Mouse (Mus musculus): ENCODE results near the gene Lpp.
"Not testable (repeated sequence)": the region's sequence is repeated elsewhere in the genome, so short reads cannot be mapped to it uniquely, and the experiment has no call there.

The Lpp gene

DNA sequence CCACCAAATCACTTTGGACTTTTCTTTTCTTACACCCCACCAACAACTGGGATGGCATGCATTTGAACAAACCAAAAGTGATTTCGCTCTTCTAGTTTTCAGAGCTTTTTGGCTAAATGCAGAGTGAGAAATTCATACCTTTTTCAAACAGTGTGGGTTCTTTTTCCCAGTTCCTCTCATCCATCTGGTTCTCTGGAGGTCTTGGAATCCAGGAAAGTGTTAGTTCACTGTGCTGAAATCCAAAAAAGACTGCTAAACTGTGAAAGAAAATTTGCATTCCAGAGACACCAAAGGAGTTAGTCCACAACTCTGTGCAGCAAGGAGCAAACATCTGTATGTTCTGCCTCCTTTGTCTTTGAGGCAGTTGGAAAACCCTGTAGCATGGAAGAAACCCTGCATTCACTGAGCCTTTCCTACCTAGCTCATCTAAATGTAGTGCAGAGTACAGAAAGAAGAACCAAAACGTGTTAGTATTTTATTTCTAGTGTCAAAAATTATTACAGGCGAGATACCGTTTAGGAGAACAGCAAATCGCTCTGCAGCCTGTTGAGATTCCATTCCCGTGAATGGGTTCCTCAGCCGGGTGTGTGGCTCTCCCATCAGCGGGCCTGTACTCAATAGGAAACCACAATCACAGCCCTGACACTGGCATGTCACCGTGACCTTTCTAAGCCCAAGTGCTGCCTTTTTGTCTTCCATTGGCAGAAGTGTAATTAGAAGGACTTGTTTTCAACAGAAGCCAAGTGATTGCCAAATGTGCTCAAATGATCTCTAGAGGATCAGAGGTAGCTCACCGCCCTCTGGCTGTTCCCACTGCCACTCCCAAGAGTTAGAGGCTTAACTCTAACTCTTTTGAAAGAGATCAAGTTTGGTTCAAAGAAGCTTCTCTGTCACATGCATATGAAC, 567.8 kb downstream of the Lpp start:
- no peak for DNase-seq (ENCODE audit: low read depth in 1 of 2, low spot score in 2 of 2)

DNA sequence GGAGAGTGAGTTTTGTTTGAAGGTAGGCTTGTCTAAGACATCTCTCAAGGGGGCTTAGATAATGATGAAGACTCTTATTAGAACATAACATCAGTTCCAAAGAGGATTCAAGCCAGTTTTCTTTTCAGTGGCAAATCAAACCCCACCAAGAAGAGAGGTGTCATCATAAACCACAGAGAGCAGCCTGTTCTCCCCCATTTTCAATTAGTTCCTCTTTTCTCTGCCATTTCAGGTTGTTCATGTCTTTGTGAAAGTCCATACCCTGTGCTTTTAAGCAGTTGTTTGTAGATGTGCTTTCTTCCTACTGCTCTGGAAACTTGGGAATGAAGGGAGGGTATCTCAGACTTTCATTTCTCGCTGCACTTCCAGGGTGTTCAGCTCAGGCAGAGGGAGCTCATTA, 571.0 kb downstream of the Lpp start:
- no peak for DNase-seq (ENCODE audit: low read depth in 1 of 2, low spot score in 2 of 2)

- no peak for DNase-seq (ENCODE audit: low read depth in 1 of 2, low spot score in 2 of 2)
Observed at GRCm38 (mm10) chr16:24965091-24965490, 571.8 kb downstream of the Lpp start.

GRCm38 (mm10) chr16:24966460-24966859, 573.2 kb downstream of the Lpp start:
- no peak for DNase-seq (ENCODE audit: low read depth in 1 of 2, low spot score in 2 of 2)

- DNase-seq (ENCODE audit: low read depth in 1 of 2, low spot score in 2 of 2) = no peak
Observed at GRCm38 (mm10) chr16:24973009-24973631, 579.8 kb downstream of the Lpp start.

- DNase-seq (ENCODE audit: low read depth in 1 of 2, low spot score in 2 of 2) = no peak
Observed at GRCm38 (mm10) chr16:24977771-24978170, 584.5 kb downstream of the Lpp start.

DNA sequence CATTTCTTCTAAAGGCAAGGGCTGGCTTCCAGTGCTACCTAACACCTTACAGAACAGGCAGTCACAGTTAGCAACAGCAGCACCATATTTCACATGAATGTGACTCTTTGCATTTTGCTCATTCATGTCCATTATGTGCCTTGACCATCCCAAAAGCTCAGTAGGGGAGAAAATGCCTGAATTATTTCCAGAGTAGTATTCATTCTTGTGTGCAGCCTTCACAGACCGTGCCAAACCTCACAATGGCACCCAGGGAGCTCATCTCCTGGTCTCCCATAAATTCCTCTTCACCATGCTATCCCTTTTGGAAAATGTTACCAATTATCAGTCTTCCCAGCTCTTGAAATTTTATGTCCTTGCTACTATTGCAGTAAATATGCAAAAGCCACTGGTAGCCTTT, 584.9 kb downstream of the Lpp start:
- DNase-seq (ENCODE audit: low read depth in 1 of 2, low spot score in 2 of 2) = no peak

DNA sequence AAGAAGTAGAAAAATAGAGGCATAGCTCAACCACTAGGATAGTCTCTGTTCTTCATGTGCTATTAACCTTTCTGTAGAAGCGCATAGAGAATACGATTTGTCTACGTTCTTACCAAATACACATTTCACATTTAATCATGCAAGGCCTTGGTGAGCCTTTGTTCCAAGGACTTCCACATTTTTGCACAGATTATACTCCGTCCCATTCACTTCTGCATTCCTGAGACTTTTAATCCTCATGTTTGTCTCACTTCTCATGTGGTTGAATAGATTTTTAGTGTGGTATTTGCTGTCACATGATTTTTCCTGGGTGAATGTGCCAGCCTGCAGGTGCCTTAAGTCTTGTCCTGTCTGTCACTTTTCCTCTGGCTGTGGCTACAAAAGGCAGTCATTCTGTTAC, 586.1 kb downstream of the Lpp start:
- DNase-seq (ENCODE audit: low read depth in 1 of 2, low spot score in 2 of 2) = no peak

DNA sequence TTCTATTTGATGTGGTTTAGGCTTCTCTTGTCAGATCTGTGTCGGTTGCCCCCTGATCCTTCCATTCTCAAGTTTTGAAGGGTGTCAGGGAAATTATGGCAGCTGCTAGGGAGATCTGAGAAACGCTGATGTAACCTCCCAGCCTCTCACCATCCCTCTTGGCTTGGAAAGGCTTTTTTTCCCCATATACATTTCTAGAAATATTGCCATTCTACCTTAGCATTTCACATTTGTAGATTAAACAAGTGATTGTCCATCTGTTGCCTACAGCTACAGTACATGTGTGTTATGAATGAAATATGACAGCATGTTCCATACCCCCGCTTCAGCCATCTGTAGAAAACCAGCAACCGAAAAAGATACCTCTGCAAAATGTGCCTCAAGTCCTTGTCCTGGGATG, 589.5 kb downstream of the Lpp start:
- no peak for DNase-seq (ENCODE audit: low read depth in 1 of 2, low spot score in 2 of 2)

DNA sequence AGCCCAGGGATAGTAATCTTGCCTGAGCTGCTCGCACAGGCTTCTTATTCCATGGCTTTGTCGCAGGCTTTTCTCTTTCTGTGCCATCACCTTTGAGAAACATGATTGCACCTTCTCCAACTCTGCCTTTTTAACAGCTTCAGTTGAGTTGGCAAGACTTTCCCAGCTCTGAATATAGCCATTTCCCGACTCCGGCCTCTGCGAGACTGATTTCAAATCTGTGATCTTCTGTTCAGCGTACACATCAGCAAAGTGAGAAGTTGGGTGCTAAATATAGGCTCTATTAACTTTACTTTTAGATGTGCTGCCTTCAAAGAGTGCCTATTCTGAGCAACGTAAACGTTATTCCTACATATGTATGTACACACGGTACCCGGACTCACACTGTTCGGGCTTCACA, 597.0 kb downstream of the Lpp start:
- no peak for DNase-seq (ENCODE audit: low read depth in 1 of 2, low spot score in 2 of 2)

GRCm38 (mm10) chr16:24991059-24991541, 597.8 kb downstream of the Lpp start:
- DNase-seq (ENCODE audit: low read depth in 1 of 2, low spot score in 2 of 2) = no peak

DNA sequence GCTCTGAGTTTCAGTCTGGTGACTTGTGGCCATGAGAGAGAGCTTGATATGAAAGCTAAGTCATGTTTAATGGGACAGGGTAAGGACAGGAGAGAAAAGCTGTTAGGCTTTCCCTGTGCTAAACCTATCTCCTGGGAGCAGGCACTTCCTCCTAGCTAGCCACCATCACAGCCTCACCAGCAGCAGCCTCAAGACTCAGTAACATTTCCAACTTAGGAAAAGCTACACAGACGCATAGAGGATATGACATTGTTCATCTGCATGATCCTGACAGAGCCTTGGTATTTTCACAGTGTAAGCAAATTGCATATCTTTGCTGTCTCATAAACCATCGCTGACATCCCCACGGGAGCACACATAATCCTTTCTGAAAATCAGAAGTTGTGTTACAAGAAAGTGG, 598.7 kb downstream of the Lpp start:
- no peak for DNase-seq (ENCODE audit: low read depth in 1 of 2, low spot score in 2 of 2)

- no peak for DNase-seq (ENCODE audit: low read depth in 1 of 2, low spot score in 2 of 2)
Observed at GRCm38 (mm10) chr16:24992494-24992893, 599.2 kb downstream of the Lpp start.

DNA sequence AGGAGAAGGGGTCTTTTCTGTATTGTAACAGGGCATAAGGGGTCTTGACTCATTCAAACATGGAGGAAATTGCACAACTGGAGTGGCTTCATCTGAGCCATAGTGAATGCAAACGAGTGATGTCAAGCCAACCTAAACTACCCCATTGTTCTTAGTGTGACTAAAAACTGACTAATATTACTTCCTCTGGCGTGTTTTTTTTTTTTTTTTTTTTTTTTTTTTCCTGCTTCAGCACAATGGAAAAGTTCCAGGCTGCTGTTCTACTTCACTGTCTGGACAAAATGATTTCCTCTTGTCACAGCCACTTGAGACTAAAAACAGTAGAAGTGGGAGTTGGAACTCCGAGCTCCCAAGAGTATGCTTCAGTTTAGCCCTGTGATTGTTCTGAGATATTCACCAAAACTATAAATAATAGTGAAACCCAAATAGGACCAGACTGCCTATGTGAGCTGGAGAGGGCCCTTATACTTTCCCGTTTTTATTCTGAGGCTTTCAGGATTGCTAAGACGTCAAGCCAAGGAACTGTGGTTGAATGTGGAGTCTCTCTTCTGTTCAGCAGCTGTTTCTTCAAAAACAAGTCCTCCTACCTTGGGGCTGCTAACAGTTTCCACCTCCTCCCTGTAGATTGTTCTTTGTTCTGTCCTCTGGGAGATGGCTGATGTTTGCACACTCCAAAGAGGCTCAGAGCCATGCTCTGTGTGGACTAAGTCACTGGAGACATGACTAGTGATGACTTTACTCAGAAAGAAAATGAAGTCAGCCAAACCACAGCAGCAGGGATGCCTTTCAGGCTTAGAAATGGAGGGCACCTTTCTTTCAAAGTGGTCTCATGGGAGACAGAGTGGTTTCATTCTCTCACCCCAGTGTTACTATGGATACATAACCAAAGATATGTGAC, 617.9 kb downstream of the Lpp start:
- no peak for DNase-seq (ENCODE audit: low read depth in 1 of 2, low spot score in 2 of 2)

GRCm38 (mm10) chr16:25012938-25013337, 619.6 kb downstream of the Lpp start:
- no peak for DNase-seq (ENCODE audit: low read depth in 1 of 2, low spot score in 2 of 2)

DNA sequence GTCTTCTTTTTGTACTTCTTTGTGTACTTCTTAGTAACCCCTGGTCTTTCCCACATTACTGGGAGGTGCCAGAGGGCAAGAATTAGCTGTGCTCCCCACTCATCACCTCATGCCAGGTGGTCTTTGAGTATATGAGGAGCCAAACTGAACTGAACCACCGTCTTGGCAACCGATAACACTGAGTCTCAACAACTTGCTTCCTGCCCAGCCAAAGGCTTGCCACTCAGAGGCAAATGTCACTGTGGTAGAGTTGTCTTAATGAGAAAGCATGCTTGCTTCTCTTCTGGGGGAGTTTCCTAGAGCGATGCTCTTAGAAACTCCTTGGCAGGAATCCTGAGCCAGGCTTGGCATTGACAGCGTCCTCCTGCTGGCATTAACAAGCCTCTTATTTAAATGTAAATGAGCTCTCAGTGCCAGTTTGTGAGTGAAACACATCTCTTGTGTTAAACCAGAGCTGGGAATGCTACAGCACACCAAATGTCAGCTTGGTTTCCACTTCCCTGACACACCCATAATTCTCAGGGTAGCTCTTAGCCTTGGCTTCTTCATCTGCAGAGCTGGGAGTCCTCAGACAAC, 623.0 kb downstream of the Lpp start:
- no peak for DNase-seq (ENCODE audit: low read depth in 1 of 2, low spot score in 2 of 2)

- no peak for DNase-seq (ENCODE audit: low read depth in 1 of 2, low spot score in 2 of 2)
Observed at GRCm38 (mm10) chr16:25017046-25017445, 623.7 kb downstream of the Lpp start.

DNA sequence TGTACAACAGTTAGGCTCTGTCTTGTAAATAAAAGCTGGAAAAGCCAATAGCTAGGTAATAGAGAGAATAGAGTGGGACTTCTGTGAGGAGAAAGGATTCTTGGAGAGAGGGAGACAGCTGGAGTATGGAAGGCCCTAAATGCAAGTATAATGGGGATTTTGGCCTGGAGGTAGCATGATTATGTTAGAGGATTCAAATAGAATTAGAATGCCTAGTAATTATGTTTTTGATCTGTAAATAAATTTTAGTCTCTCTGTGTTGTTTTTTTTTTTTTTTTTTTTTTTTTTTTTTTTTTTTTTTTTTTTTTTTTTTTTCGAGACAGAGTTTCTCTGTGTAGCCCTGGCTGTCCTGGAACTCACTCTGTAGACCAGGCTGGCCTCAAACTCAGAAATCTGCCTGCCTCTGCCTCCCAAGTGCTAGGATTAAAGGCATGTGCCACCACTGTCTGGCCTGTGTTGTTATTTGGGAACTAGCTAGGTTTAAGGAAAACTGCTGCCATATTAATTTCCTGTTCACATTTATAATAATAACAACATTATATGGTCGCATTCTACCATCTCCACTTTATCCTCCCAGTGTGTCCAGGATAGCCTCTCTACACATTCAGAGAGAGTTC, 628.5 kb downstream of the Lpp start:
- not testable (repeated sequence) for DNase-seq (ENCODE audit: low read depth in 1 of 2, low spot score in 2 of 2)

- no peak for DNase-seq (ENCODE audit: low read depth in 1 of 2, low spot score in 2 of 2)
Observed at GRCm38 (mm10) chr16:25024591-25024990, 631.3 kb downstream of the Lpp start.

DNA sequence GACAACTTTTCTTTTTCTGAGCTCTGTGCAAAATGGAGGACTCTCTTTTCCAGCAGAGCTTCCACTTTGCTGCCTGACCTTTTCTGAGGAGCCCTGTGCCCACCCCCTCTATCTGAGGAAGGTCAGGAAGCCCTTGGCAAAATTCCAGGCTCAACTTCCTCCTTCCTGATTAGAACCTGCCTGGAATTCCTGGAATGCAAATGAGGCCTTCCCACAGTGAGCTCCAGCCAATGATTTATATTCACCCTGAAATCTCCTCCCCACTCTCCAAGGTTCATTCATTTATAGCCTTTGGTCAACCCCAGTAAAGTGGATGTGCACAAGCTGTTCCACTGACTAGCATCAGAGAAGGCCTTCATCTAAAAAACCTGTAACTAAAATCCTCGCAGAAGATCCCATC, 632.9 kb downstream of the Lpp start:
- no peak for DNase-seq (ENCODE audit: low read depth in 1 of 2, low spot score in 2 of 2)

GRCm38 (mm10) chr16:25029548-25029947, 636.2 kb downstream of the Lpp start:
- DNase-seq (ENCODE audit: low read depth in 1 of 2, low spot score in 2 of 2) = no peak

Data from monocyte, adult 2 months (primary cell).